Mouse (Mus musculus) forelimb bud, embryonic 11.5 days (tissue): Measurements from ENCODE around the gene Tanc1.
A peak's percentile ranks its signal among the peaks of the same experiment; 100 is the strongest.
"Not testable (repeated sequence)": the region's sequence is repeated elsewhere in the genome, so short reads cannot be mapped to it uniquely, and the experiment has no call there.

Experiments used
- DNase-seq: peaks from one replicate; pipeline ENCODE4 v3.0.0-alpha.2; 2012; ENCODE audit warnings: low read depth, low spot score

Gene Tanc1

GRCm38 (mm10) chr2:59611831-59612732 is at the start of gene Tanc1:
Gene Tanc1, plus strand, starts transcription at chr2:59612042.
- peak; percentile 77 for DNase-seq

GRCm38 (mm10) chr2:59562215-59562614 is 49.6 kb upstream of the Tanc1 start:
- peak; percentile 53 for DNase-seq

GRCm38 (mm10) chr2:59562696-59563095 is 49.1 kb upstream of the Tanc1 start:
- DNase-seq, result peak; percentile 98

GRCm38 (mm10) chr2:59564029-59564611 is 47.7 kb upstream of the Tanc1 start:
- not testable (repeated sequence) for DNase-seq

- DNase-seq, result no peak
Observed at GRCm38 (mm10) chr2:59564947-59565346, 46.9 kb upstream of the Tanc1 start.

- DNase-seq, result no peak
Observed at GRCm38 (mm10) chr2:59580939-59581338, 30.9 kb upstream of the Tanc1 start.

- DNase-seq, result no peak
Observed at GRCm38 (mm10) chr2:59583961-59584360, 27.9 kb upstream of the Tanc1 start.

DNA sequence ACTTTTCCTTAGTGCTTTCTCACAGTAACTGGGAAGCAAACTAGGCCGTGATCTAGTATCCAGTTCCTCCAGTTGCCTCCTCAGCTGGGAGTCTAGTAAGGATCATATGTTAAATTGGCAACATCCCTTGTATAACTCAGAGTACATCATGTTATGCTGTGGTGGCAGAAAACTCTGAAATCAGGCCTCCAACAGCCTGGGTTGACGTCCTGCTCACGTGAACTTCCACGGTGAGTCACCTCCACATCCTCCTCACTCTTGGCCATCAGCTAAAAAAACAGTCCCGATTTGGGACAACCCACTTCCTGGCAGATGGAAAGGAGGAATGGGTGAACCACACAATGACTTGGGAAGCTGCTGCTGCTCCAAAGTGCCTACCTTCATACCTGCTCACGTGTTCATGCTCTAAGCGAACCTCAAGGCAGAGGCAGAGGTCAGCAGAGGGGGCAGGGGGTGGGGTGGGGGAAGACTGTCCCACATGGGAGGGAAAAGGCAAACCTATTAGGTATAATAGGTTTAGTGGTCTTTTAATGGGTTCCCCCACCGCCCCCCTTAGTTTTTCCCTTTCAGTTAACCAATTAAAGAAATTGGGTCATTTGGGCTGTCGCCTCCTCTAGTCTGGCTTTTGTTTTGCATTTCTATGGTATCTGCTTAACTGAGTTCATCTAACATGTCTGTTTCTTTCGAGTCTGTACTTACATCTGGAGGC is 24.3 kb upstream of the Tanc1 start:
- DNase-seq, result no peak

DNA sequence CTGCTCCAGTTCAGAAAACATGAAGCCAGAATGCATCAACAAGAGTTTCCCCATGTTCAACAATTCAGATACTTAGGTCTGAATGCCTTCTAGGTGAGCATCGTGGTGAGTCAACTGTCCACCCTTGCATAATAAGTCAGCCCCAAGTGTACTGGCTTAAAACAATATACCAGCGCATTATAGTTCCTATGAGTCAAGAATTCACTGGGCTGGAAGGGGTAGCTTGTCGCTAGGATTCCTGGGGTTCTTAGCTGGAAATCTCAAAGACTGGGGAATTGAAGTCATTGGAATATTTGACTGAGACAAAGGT is 23.8 kb upstream of the Tanc1 start:
- no peak for DNase-seq

DNA sequence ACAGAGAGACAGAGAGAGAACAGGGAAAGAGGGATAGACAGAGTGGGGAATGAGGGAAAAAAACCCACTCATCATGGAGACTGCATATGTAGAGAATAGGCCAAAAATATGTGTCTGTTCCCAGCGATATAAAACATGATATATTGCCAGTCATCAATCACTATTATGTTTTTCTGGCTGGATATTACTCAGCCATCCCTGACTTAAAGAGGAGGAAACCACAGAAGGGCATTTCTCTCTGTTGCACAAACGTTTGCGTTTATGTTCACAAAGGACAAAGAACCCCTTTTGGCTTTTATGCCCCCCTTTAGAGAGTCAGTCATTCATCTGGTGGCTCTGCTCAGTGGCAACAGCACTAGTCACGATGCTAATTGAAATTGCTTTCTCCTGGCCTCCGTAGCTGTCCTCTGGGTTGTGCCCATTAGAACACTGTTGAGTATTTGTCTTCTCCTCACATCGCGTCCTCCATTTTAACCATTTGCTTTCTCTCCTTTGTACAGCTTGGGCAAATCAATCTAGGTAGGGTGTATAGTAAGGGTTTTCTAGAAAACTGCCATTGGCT is 18.4 kb upstream of the Tanc1 start:
- DNase-seq, result no peak

GRCm38 (mm10) chr2:59594095-59594494 is 17.7 kb upstream of the Tanc1 start:
- peak; percentile 35 for DNase-seq

GRCm38 (mm10) chr2:59596545-59596944 is 15.3 kb upstream of the Tanc1 start:
- no peak for DNase-seq

- DNase-seq, result no peak
Observed at GRCm38 (mm10) chr2:59598286-59598685, 13.6 kb upstream of the Tanc1 start.

GRCm38 (mm10) chr2:59598894-59599293 is 12.9 kb upstream of the Tanc1 start:
- peak; percentile 44 for DNase-seq

- peak; percentile 94 for DNase-seq
Observed at GRCm38 (mm10) chr2:59599338-59600111, 12.3 kb upstream of the Tanc1 start.

DNA sequence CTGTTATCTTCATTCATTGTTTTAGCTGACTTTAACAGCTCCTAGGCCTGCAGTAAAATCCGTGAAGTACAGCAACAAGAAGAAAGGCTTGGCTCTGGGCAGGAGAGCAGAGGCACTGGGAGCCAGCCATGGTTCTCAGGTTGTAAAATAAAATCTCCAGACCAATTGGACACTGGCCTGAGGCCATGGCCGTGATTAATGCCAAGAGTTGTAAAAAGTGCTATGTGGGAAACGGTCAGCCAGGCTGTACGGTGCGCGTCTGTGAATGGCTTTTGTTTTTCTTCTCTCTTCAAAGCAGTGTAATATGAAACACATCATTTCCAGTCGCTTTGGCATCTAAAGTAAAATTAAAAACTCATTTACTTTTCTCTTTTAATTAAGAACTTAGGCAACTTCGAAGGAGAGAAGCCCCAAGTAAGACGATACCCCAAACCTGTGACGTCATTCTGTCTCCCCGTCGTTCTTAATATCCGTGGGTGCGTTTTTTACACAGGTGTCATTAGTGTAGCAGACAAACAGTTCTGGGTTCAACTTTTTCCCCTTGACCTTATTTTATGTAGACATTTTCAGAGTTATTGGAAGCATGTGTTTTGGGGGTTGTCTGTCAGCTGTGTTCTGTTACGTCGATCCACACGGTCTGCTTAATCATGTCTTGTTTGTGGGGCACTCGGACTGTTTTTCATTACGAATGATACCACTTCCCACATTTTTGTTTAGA is 11.6 kb upstream of the Tanc1 start:
- DNase-seq, result peak; percentile 93

- DNase-seq, result no peak
Observed at GRCm38 (mm10) chr2:59600980-59601379, 10.9 kb upstream of the Tanc1 start.

GRCm38 (mm10) chr2:59601452-59601851 is 10.4 kb upstream of the Tanc1 start:
- DNase-seq, result no peak

- no peak for DNase-seq
Observed at GRCm38 (mm10) chr2:59608958-59609357, 2.9 kb upstream of the Tanc1 start.

GRCm38 (mm10) chr2:59611216-59611810 is 529 bp upstream of the Tanc1 start:
- no peak for DNase-seq
